8 mouse cellular contexts compared by ENCODE assay signal in genomic region chr12:103143798-103144565, GRCm38 (mm10).
DNase-seq lines count a peak whose midpoint lies in the region; ATAC-seq and TF ChIP-seq lines count a peak whose summit lies in the region.

No protein-coding gene starts in this region.

- H3K9me3 ChIP-seq in intestine, postnatal 0 days (ENCODE audit: control insufficient read depth), result no peaks in the 10 kb centered on the region
- H3K9me3 ChIP-seq in intestine, embryonic 15.5 days, result no peaks in the 10 kb centered on the region
- peaks cover 7% of the 10 kb centered on the region for H3K9me3 ChIP-seq in embryonic facial prominence, embryonic 14.5 days (ENCODE audit: control insufficient read depth, low read length)
- no peaks in the 10 kb centered on the region for H3K9me3 ChIP-seq in midbrain, embryonic 15.5 days
- H3K9me3 ChIP-seq in stomach, embryonic 16.5 days (replicated peaks; ENCODE audit: control insufficient read depth, low read length), result peaks cover 7% of the 10 kb centered on the region; the same call in 1 of the 2 replicates

- H3K4me3 ChIP-seq in intestine, postnatal 0 days (ENCODE audit: low read depth, low read length), result no peak overlapping the region
- no peak overlapping the region for H3K4me3 ChIP-seq in intestine, embryonic 15.5 days (replicated peaks)
- H3K4me3 ChIP-seq in embryonic facial prominence, embryonic 14.5 days (ENCODE audit: low read depth, low read length), result no peak overlapping the region
- no peak overlapping the region for H3K4me3 ChIP-seq in midbrain, embryonic 15.5 days
- no peak overlapping the region for H3K4me3 ChIP-seq in stomach, embryonic 16.5 days (replicated peaks; ENCODE audit: low read length)

- H3K36me3 ChIP-seq in intestine, postnatal 0 days (ENCODE audit: control insufficient read depth, insufficient read depth), result no peaks in the 10 kb centered on the region
- H3K36me3 ChIP-seq in intestine, embryonic 15.5 days, result no peaks in the 10 kb centered on the region
- H3K36me3 ChIP-seq in embryonic facial prominence, embryonic 14.5 days (ENCODE audit: control insufficient read depth, insufficient read depth, low read length), result no peaks in the 10 kb centered on the region
- peaks cover 17% of the 10 kb centered on the region for H3K36me3 ChIP-seq in midbrain, embryonic 15.5 days (replicated peaks)
- H3K36me3 ChIP-seq in stomach, embryonic 16.5 days (ENCODE audit: control insufficient read depth, insufficient read depth, low read length), result no peaks in the 10 kb centered on the region

- no peak overlapping the region for H3K9ac ChIP-seq in intestine, postnatal 0 days (ENCODE audit: low read depth, low read length)
- H3K9ac ChIP-seq in intestine, embryonic 15.5 days, result no peak overlapping the region
- H3K9ac ChIP-seq in embryonic facial prominence, embryonic 14.5 days (ENCODE audit: low read depth, low read length), result no peak overlapping the region
- no peak overlapping the region for H3K9ac ChIP-seq in midbrain, embryonic 15.5 days
- no peak overlapping the region for H3K9ac ChIP-seq in stomach, embryonic 16.5 days (ENCODE audit: low read length)

- peak; percentile 89 for TF ChIP-seq CTCF in intestine, postnatal 0 days (IDR thresholded peaks at IDR 0.05; ENCODE audit: low read depth)

- intact Hi-C loops in left cerebral cortex, postnatal 14 days (cut with DNase I), result loop anchor here (2.0 to 5.0 kb wide), 2 partner anchors 98 to 163 kb away; partner anchors contain the start of gene Prima1

- no peaks in the 10 kb centered on the region for H3K27me3 ChIP-seq in intestine, postnatal 0 days (replicated peaks; ENCODE audit: control insufficient read depth, insufficient read depth, low read length)
- no peaks in the 10 kb centered on the region for H3K27me3 ChIP-seq in intestine, embryonic 15.5 days (replicated peaks)
- H3K27me3 ChIP-seq in embryonic facial prominence, embryonic 14.5 days (replicated peaks; ENCODE audit: control insufficient read depth, insufficient read depth, low read length), result no peaks in the 10 kb centered on the region
- no peaks in the 10 kb centered on the region for H3K27me3 ChIP-seq in midbrain, embryonic 15.5 days (replicated peaks)
- H3K27me3 ChIP-seq in stomach, embryonic 16.5 days (ENCODE audit: control insufficient read depth, insufficient read depth, low read length), result no peaks in the 10 kb centered on the region

- no peak overlapping the region for H3K27ac ChIP-seq in intestine, postnatal 0 days (ENCODE audit: low read depth, low read length)
- H3K27ac ChIP-seq in intestine, embryonic 15.5 days, result no peak overlapping the region
- H3K27ac ChIP-seq in embryonic facial prominence, embryonic 14.5 days (replicated peaks; ENCODE audit: low read depth, low read length), result no peak overlapping the region
- no peak overlapping the region for H3K27ac ChIP-seq in midbrain, embryonic 15.5 days
- no peak overlapping the region for H3K27ac ChIP-seq in stomach, embryonic 16.5 days (ENCODE audit: low read length)

- no peak for ATAC-seq in intestine, postnatal 0 days
- no peak for ATAC-seq in intestine, embryonic 15.5 days
- ATAC-seq in embryonic facial prominence, embryonic 14.5 days (ENCODE audit: low read depth), result peak; percentile 47; the same call in 1 of the 2 replicates
- peak; percentile 77 to 82 for ATAC-seq in hematopoietic stem cell, adult 5-6 weeks (replicated peaks in 1 of 2; ENCODE audit: insufficient read depth in 1 of 2, low FRiP score in 2 of 2, low TSS enrichment in 1 of 2, low read depth in 1 of 2, poor library complexity in 2 of 2, severe bottlenecking in 2 of 2)
- peak; percentile 53 for ATAC-seq in midbrain, embryonic 15.5 days (replicated peaks)
- ATAC-seq in stomach, embryonic 16.5 days (ENCODE audit: insufficient read depth, low FRiP score), result peak; percentile 17; the same call in 1 of the 2 replicates

- no peak overlapping the region for H3K4me2 ChIP-seq in intestine, postnatal 0 days (replicated peaks; ENCODE audit: low read depth)
- H3K4me2 ChIP-seq in intestine, embryonic 15.5 days (replicated peaks), result no peak overlapping the region
- no peak overlapping the region for H3K4me2 ChIP-seq in embryonic facial prominence, embryonic 14.5 days (ENCODE audit: low read depth, low read length)
- no peak overlapping the region for H3K4me2 ChIP-seq in midbrain, embryonic 15.5 days
- no peak overlapping the region for H3K4me2 ChIP-seq in stomach, embryonic 16.5 days (ENCODE audit: low read depth, low read length)

- peak; percentile 79 for DNase-seq in adrenal gland, postnatal 14 days
- DNase-seq in embryonic facial prominence, embryonic 14.5 days (ENCODE audit: low spot score), result peak; percentile 79
- peak; percentile 69 for DNase-seq in left cerebral cortex, postnatal 14 days (ENCODE audit: low spot score in 2 of 2)

- 29% methylated on average over 9 of the region's 9 CpGs for WGBS in intestine, postnatal 0 days
- WGBS in intestine, embryonic 15.5 days, result 27% methylated on average over 9 of the region's 9 CpGs
- 29% methylated on average over 8 of the region's 9 CpGs for WGBS in embryonic facial prominence, embryonic 14.5 days
- 27% methylated on average over 9 of the region's 9 CpGs for WGBS in midbrain, embryonic 15.5 days
- 32% methylated on average over 9 of the region's 9 CpGs for WGBS in stomach, embryonic 16.5 days

- no peaks in the 10 kb centered on the region for H3K4me1 ChIP-seq in intestine, postnatal 0 days (replicated peaks; ENCODE audit: control insufficient read depth, insufficient read depth, low read length)
- no peaks in the 10 kb centered on the region for H3K4me1 ChIP-seq in intestine, embryonic 15.5 days (replicated peaks)
- H3K4me1 ChIP-seq in embryonic facial prominence, embryonic 14.5 days (ENCODE audit: control insufficient read depth, insufficient read depth, low read length), result no peaks in the 10 kb centered on the region; the same call in 1 of the 2 replicates
- H3K4me1 ChIP-seq in midbrain, embryonic 15.5 days, result 0 out of 2 replicates have a peak, but pooled peaks cover 6% of the 10 kb centered on the region
- H3K4me1 ChIP-seq in stomach, embryonic 16.5 days (ENCODE audit: control insufficient read depth, insufficient read depth, low read length), result no peaks in the 10 kb centered on the region

Comparison
In these comparisons a context has a peak if more than half of its experiments do, and no peak if none do; other contexts are left out.
1. ATAC-seq: peak in embryonic facial prominence, embryonic 14.5 days (single experiment), hematopoietic stem cell, adult 5-6 weeks (2 of 2), midbrain, embryonic 15.5 days (single experiment) and stomach, embryonic 16.5 days (single experiment); none in intestine, postnatal 0 days (single experiment) and intestine, embryonic 15.5 days (single experiment).
2. Peak in every context shown above with its lines, with median percentiles within 50 percentile points of each other: DNase-seq.